Mouse (Mus musculus) lung, embryonic 14.5 days (tissue): ENCODE measurements at regions not wholly inside any gene's neighbourhood (a gene's known extent, or its start where the extent isn't known, plus 50 kb on each side); places are given as distances from the start of the nearest gene placed in this dataset.

Experiments used
- ATAC-seq: fragments of 200-750 bp; cut with Nextera tagmentation; 2 replicates; pipeline ENCODE4 v1.8.0; 2017; ENCODE audit warnings: mild to moderate bottlenecking, moderate TSS enrichment, moderate library complexity; ENCODE audit not compliant: insufficient read depth
- DNase-seq: peaks from one replicate; pipeline ENCODE4 v3.0.0-alpha.2; 2015
- H3K27ac ChIP-seq: fragments of 300-500 bp; sonication (generic); 2 replicates; pipeline ENCODE4 v1.5.1; 2014; ENCODE audit warnings: low read depth, mild to moderate bottlenecking, moderate library complexity
- H3K27me3 ChIP-seq: fragments of 300-500 bp; sonication (generic); 2 replicates; pipeline ENCODE4 v1.6.1; 2014; ENCODE audit warnings: low read length, control low read depth; ENCODE audit not compliant: insufficient read depth
- H3K36me3 ChIP-seq: fragments of 300-500 bp; sonication (generic); 2 replicates; pipeline ENCODE4 v1.6.1; 2014; ENCODE audit warnings: control low read depth; ENCODE audit not compliant: insufficient read depth
- H3K4me1 ChIP-seq: fragments of 300-500 bp; sonication (generic); 2 replicates; pipeline ENCODE4 v1.6.1; 2014; ENCODE audit warnings: antibody characterized with exemption, control low read depth; ENCODE audit not compliant: insufficient read depth
- H3K4me2 ChIP-seq: fragments of 300-500 bp; sonication (generic); 2 replicates; pipeline ENCODE4 v1.6.1; 2014; ENCODE audit warnings: mild to moderate bottlenecking
- H3K4me3 ChIP-seq: fragments of 300-500 bp; sonication (generic); 2 replicates; pipeline ENCODE4 v1.5.1; 2014; ENCODE audit warnings: low read depth, low read length
- H3K9ac ChIP-seq: fragments of 300-500 bp; sonication (generic); 2 replicates; pipeline ENCODE4 v1.6.1; 2014
- H3K9me3 ChIP-seq: fragments of 300-500 bp; sonication (generic); 2 replicates; pipeline ENCODE4 v1.6.1; 2016; ENCODE audit warnings: low read depth, low read length, control low read depth
- CTCF ChIP-seq: IDR thresholded peaks from 2 replicates; pipeline ENCODE4 v1.5.1; 2016; ENCODE audit warnings: antibody characterized with exemption, low read depth
- WGBS: fragments of 180-500 bp; shearing (Covaris S2); extraction: QIAGEN DNeasy Blood & Tissue Kit; methylation state at CpG from one replicate; pipeline ENCODE4 v1.1.7; 2014; 5-methylcytosine and 5-hydroxymethylcytosine counted together

DNA sequence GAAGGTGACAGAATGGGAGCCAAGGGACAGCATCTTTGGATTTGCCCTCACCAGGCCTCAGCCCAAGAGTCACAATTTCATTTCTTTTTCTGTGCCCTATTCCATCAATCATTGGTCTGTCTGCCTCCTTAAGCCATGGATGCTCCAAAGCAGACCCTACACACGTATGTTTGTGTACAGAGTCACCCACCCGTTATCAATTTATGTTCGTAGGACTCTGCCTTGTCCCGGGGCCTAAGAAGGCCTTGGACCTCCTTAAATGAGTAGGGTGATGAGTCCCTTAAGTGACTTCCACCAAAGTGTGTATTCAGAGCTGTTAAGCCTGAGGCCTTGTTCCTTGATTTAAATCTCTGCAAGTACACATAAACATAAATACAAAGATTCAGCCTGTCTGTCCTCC lies 50.1 kb upstream of the Polg start:
- DNase-seq (no peak), ATAC-seq (no peak)
- Histone ChIP-seq H3K27me3 (peaks cover 80% of the 10 kb centered on the region), H3K36me3 (no peaks in the 10 kb centered on the region), H3K4me2 (no peak overlapping the region), H3K4me1 (0 out of 2 replicates have a peak, but pooled peaks cover 9% of the 10 kb centered on the region), H3K9ac (no peak overlapping the region), H3K4me3 (no peak overlapping the region), H3K9me3 (no peaks in the 10 kb centered on the region), H3K27ac (no peak overlapping the region)
- whole genome bisulfite sequencing: 84% methylated on average over 4 of the region's 4 CpGs
- no peak for TF ChIP-seq CTCF
